Mouse (Mus musculus) lung, embryonic 14.5 days (tissue): ENCODE measurements at regions not wholly inside any gene's neighbourhood (a gene's known extent, or its start where the extent isn't known, plus 50 kb on each side); places are given as distances from the start of the nearest gene placed in this dataset.

Experiments
- ATAC-seq: fragments of 200-750 bp; cut with Nextera tagmentation; 2 replicates; pipeline ENCODE4 v1.8.0; 2017; ENCODE audit warnings: mild to moderate bottlenecking, moderate TSS enrichment, moderate library complexity; ENCODE audit not compliant: insufficient read depth
- DNase-seq: peaks from one replicate; pipeline ENCODE4 v3.0.0-alpha.2; 2015
- H3K27ac ChIP-seq: fragments of 300-500 bp; sonication (generic); 2 replicates; pipeline ENCODE4 v1.5.1; 2014; ENCODE audit warnings: low read depth, mild to moderate bottlenecking, moderate library complexity
- H3K27me3 ChIP-seq: fragments of 300-500 bp; sonication (generic); 2 replicates; pipeline ENCODE4 v1.6.1; 2014; ENCODE audit warnings: low read length, control low read depth; ENCODE audit not compliant: insufficient read depth
- H3K36me3 ChIP-seq: fragments of 300-500 bp; sonication (generic); 2 replicates; pipeline ENCODE4 v1.6.1; 2014; ENCODE audit warnings: control low read depth; ENCODE audit not compliant: insufficient read depth
- H3K4me1 ChIP-seq: fragments of 300-500 bp; sonication (generic); 2 replicates; pipeline ENCODE4 v1.6.1; 2014; ENCODE audit warnings: antibody characterized with exemption, control low read depth; ENCODE audit not compliant: insufficient read depth
- H3K4me2 ChIP-seq: fragments of 300-500 bp; sonication (generic); 2 replicates; pipeline ENCODE4 v1.6.1; 2014; ENCODE audit warnings: mild to moderate bottlenecking
- H3K4me3 ChIP-seq: fragments of 300-500 bp; sonication (generic); 2 replicates; pipeline ENCODE4 v1.5.1; 2014; ENCODE audit warnings: low read depth, low read length
- H3K9ac ChIP-seq: fragments of 300-500 bp; sonication (generic); 2 replicates; pipeline ENCODE4 v1.6.1; 2014
- H3K9me3 ChIP-seq: fragments of 300-500 bp; sonication (generic); 2 replicates; pipeline ENCODE4 v1.6.1; 2016; ENCODE audit warnings: low read depth, low read length, control low read depth
- CTCF ChIP-seq: IDR thresholded peaks from 2 replicates; pipeline ENCODE4 v1.5.1; 2016; ENCODE audit warnings: antibody characterized with exemption, low read depth
- WGBS: fragments of 180-500 bp; shearing (Covaris S2); extraction: QIAGEN DNeasy Blood & Tissue Kit; methylation state at CpG from one replicate; pipeline ENCODE4 v1.1.7; 2014; 5-methylcytosine and 5-hydroxymethylcytosine counted together

GRCm38 (mm10) chr13:118603474-118603873 lies 66.1 kb upstream of the Fgf10 start:
- DNase-seq: no peak
- Histone ChIP-seq H3K4me3 (no peak overlapping the region), H3K4me1 (no peaks in the 10 kb centered on the region), H3K4me2 (no peak overlapping the region), H3K27ac (no peak overlapping the region), H3K36me3 (no peaks in the 10 kb centered on the region), H3K9ac (no peak overlapping the region), H3K9me3 (no peaks in the 10 kb centered on the region), H3K27me3 (no peaks in the 10 kb centered on the region)
- TF ChIP-seq CTCF: no peak
- WGBS: 77% methylated on average over 5 of the region's 5 CpGs
- no peak for ATAC-seq

- Histone ChIP-seq H3K4me1 (no peaks in the 10 kb centered on the region), H3K4me3 (no peak overlapping the region)
- peak; percentile 24 for DNase-seq
Measured at GRCm38 (mm10) chr13:118596856-118597255, 72.7 kb upstream of the Fgf10 start.

GRCm38 (mm10) chr13:118596218-118596795 lies 73.3 kb upstream of the Fgf10 start:
- Histone ChIP-seq H3K4me1 (no peaks in the 10 kb centered on the region), H3K36me3 (no peaks in the 10 kb centered on the region), H3K4me3 (no peak overlapping the region), H3K27ac (no peak overlapping the region), H3K4me2 (no peak overlapping the region), H3K9ac (no peak overlapping the region), H3K27me3 (no peaks in the 10 kb centered on the region), H3K9me3 (no peaks in the 10 kb centered on the region)
- 42% methylated on average over 6 of the region's 6 CpGs for WGBS
- no peak for TF ChIP-seq CTCF
- DNase-seq (no peak), ATAC-seq (no peak)

More at GRCm38 (mm10) chr13:118596856-118597255, 72.7 kb upstream of the Fgf10 start:
- Histone ChIP-seq H3K9me3 (no peaks in the 10 kb centered on the region), H3K27ac (no peak overlapping the region), H3K27me3 (no peaks in the 10 kb centered on the region), H3K4me2 (no peak overlapping the region), H3K9ac (no peak overlapping the region), H3K36me3 (no peaks in the 10 kb centered on the region)
- 70% methylated on average over 5 of the region's 5 CpGs for WGBS
- no peak for ATAC-seq
- TF ChIP-seq CTCF: peak; percentile 35; the same call in 1 of the 2 replicates

- H3K27ac ChIP-seq: no peak overlapping the region
- H3K36me3 ChIP-seq: no peaks in the 10 kb centered on the region
- no peak overlapping the region for H3K4me2 ChIP-seq
- no peaks in the 10 kb centered on the region for H3K9me3 ChIP-seq
- no peaks in the 10 kb centered on the region for H3K27me3 ChIP-seq
- DNase-seq (no peak), ATAC-seq (no peak)
- H3K4me3 ChIP-seq: no peak overlapping the region
- TF ChIP-seq CTCF: no peak
- 87% methylated on average over 4 of the region's 4 CpGs for WGBS
- no peaks in the 10 kb centered on the region for H3K4me1 ChIP-seq
- H3K9ac ChIP-seq: no peak overlapping the region
Measured at GRCm38 (mm10) chr13:118592074-118592473, 77.5 kb upstream of the Fgf10 start.

GRCm38 (mm10) chr13:118572555-118572954 lies 97.0 kb upstream of the Fgf10 start:
- no peak overlapping the region for H3K9ac ChIP-seq
- H3K9me3 ChIP-seq: no peaks in the 10 kb centered on the region
- no peak overlapping the region for H3K4me3 ChIP-seq
- 73% methylated on average over 1 of the region's 1 CpGs for WGBS
- no peaks in the 10 kb centered on the region for H3K27me3 ChIP-seq
- no peak overlapping the region for H3K4me2 ChIP-seq
- no peaks in the 10 kb centered on the region for H3K36me3 ChIP-seq
- ATAC-seq: no peak
- no peak for DNase-seq
- no peak for TF ChIP-seq CTCF
- no peaks in the 10 kb centered on the region for H3K4me1 ChIP-seq
- no peak overlapping the region for H3K27ac ChIP-seq

GRCm38 (mm10) chr13:118565219-118565833 lies 104.3 kb upstream of the Fgf10 start:
- no peak for TF ChIP-seq CTCF
- Histone ChIP-seq H3K27me3 (no peaks in the 10 kb centered on the region), H3K9ac (no peak overlapping the region), H3K4me2 (no peak overlapping the region), H3K36me3 (no peaks in the 10 kb centered on the region), H3K27ac (no peak overlapping the region), H3K4me3 (no peak overlapping the region), H3K4me1 (no peaks in the 10 kb centered on the region), H3K9me3 (no peaks in the 10 kb centered on the region)
- ATAC-seq: peak; percentile 69
- DNase-seq: peak; percentile 78

GRCm38 (mm10) chr13:118558966-118559365 lies 110.6 kb upstream of the Fgf10 start:
- Histone ChIP-seq H3K4me1 (no peaks in the 10 kb centered on the region), H3K36me3 (no peaks in the 10 kb centered on the region), H3K27ac (no peak overlapping the region), H3K9ac (no peak overlapping the region), H3K4me3 (no peak overlapping the region), H3K27me3 (no peaks in the 10 kb centered on the region), H3K9me3 (no peaks in the 10 kb centered on the region), H3K4me2 (no peak overlapping the region)
- no peak for TF ChIP-seq CTCF
- WGBS: 81% methylated on average over 2 of the region's 2 CpGs
- ATAC-seq: no peak
- DNase-seq: no peak
